Mouse (Mus musculus) megakaryocyte, embryonic 14.5 days (primary cell): ENCODE data around the gene Ear6. TPM values are rescaled to one million over a fixed set of nuclear protein-coding genes. Genes with fewer than 3 reads are reported as not detected.

ENCODE experiments used
- H3K27me3 ChIP-seq: replicated peaks from 2 replicates; pipeline ENCODE3; 2012; ENCODE audit warnings: inconsistent platforms
- H3K36me3 ChIP-seq: replicated peaks from 2 replicates; pipeline ENCODE3; 2012; ENCODE audit warnings: low read length, inconsistent platforms, mixed read lengths
- H3K4me1 ChIP-seq: 2 replicates; pipeline ENCODE4 v1.6.1; 2012; ENCODE audit warnings: inconsistent platforms
- H3K4me3 ChIP-seq: replicated peaks from 2 replicates; pipeline ENCODE3; 2012; ENCODE audit warnings: moderate library complexity, mild to moderate bottlenecking, inconsistent platforms
- H3K9me3 ChIP-seq: 2 replicates; pipeline ENCODE4 v1.6.1; 2012; ENCODE audit warnings: inconsistent platforms
- FLI1 ChIP-seq: IDR thresholded peaks from 2 replicates; pipeline ENCODE4 v1.6.1; 2012; ENCODE audit warnings: low read length, inconsistent platforms, mixed read lengths
- GATA1 ChIP-seq: IDR thresholded peaks from 3 replicates; pipeline ENCODE4 v1.6.1; 2012; ENCODE audit warnings: mixed read lengths, low read length, inconsistent platforms, borderline replicate concordance
- polyA plus RNA-seq: library from polyadenylated mRNA; stranded (reverse); fragments of >175 nt; gene quantifications from 2 replicates; pipeline ENCODE4 v1.2.3, GENCODE M21; 2012; ENCODE audit warnings: low replicate concordance; ENCODE audit not compliant: insufficient read depth

The Ear6 gene
- polyA plus RNA-seq, 1 experiment: not detected

- Histone ChIP-seq H3K36me3 (no peaks in the 10 kb centered on the region), H3K4me3 (no peak overlapping the region), H3K27me3 (peaks cover 17% of the 10 kb centered on the region), H3K4me1 (no peaks in the 10 kb centered on the region), H3K9me3 (no peaks in the 10 kb centered on the region)
- TF ChIP-seq FLI1 (no peak), GATA1 (no peak)
Measured at GRCm38 (mm10) chr14:51870756-51871155, 17.3 kb downstream of the Ear6 start.

- no peaks in the 10 kb centered on the region for H3K36me3 ChIP-seq
- H3K27me3 ChIP-seq: peaks cover 19% of the 10 kb centered on the region
- H3K4me3 ChIP-seq: no peak overlapping the region
- H3K4me1 ChIP-seq: no peaks in the 10 kb centered on the region
- TF ChIP-seq FLI1 (no peak), GATA1 (no peak)
- no peaks in the 10 kb centered on the region for H3K9me3 ChIP-seq
Measured at GRCm38 (mm10) chr14:51871741-51872140, 18.2 kb downstream of the Ear6 start.

GRCm38 (mm10) chr14:51877517-51877916 lies 24.0 kb downstream of the Ear6 start:
- no peak overlapping the region for H3K4me3 ChIP-seq
- H3K9me3 ChIP-seq: no peaks in the 10 kb centered on the region
- H3K36me3 ChIP-seq: no peaks in the 10 kb centered on the region
- TF ChIP-seq GATA1 (no peak), FLI1 (no peak)
- H3K27me3 ChIP-seq: peaks cover 13% of the 10 kb centered on the region
- no peaks in the 10 kb centered on the region for H3K4me1 ChIP-seq

- H3K4me3 ChIP-seq: peak overlapping the region; percentile 95
- no peak for TF ChIP-seq FLI1
- TF ChIP-seq GATA1: no peak
- peaks cover 9% of the 10 kb centered on the region for H3K4me1 ChIP-seq
- peaks cover 17% of the 10 kb centered on the region for H3K36me3 ChIP-seq
- peaks cover 2% of the 10 kb centered on the region for H3K27me3 ChIP-seq
- H3K9me3 ChIP-seq: no peaks in the 10 kb centered on the region
Measured at GRCm38 (mm10) chr14:51883527-51884030, 30.1 kb downstream of the Ear6 start.

- H3K9me3 ChIP-seq: no peaks in the 10 kb centered on the region
- H3K4me3 ChIP-seq: peak overlapping the region; percentile 95
- no peak for TF ChIP-seq GATA1
- no peak for TF ChIP-seq FLI1
- peaks cover 9% of the 10 kb centered on the region for H3K4me1 ChIP-seq
- H3K36me3 ChIP-seq: peaks cover 22% of the 10 kb centered on the region
- peaks cover 2% of the 10 kb centered on the region for H3K27me3 ChIP-seq
Measured at GRCm38 (mm10) chr14:51884031-51884544, 30.6 kb downstream of the Ear6 start.

GRCm38 (mm10) chr14:51884598-51885331 lies 31.3 kb downstream of the Ear6 start, which contains the start of gene Mettl17:
Mettl17 (plus strand) TSS chr14:51884842.
- TF ChIP-seq FLI1 (peak; percentile 41; the same call in 1 of the 2 replicates), GATA1 (no peak)
- Histone ChIP-seq H3K36me3 (peaks cover 29% of the 10 kb centered on the region), H3K4me3 (peak within 1 kb of the TSS; percentile 95), H3K27me3 (peaks cover 2% of the 10 kb centered on the region), H3K4me1 (peaks cover 9% of the 10 kb centered on the region), H3K9me3 (no peaks in the 10 kb centered on the region)

- H3K36me3 ChIP-seq: peaks cover 40% of the 10 kb centered on the region
- peaks cover 9% of the 10 kb centered on the region for H3K4me1 ChIP-seq
- no peak for TF ChIP-seq FLI1
- TF ChIP-seq GATA1: no peak
- H3K27me3 ChIP-seq: peaks cover 2% of the 10 kb centered on the region
- H3K4me3 ChIP-seq: no peak overlapping the region
- H3K9me3 ChIP-seq: no peaks in the 10 kb centered on the region
Measured at GRCm38 (mm10) chr14:51886051-51886450, 32.6 kb downstream of the Ear6 start.

- no peak overlapping the region for H3K4me3 ChIP-seq
- TF ChIP-seq FLI1: no peak
- TF ChIP-seq GATA1: no peak
- peaks cover 1% of the 10 kb centered on the region for H3K27me3 ChIP-seq
- H3K36me3 ChIP-seq: peaks cover 53% of the 10 kb centered on the region
- peaks cover 20% of the 10 kb centered on the region for H3K4me1 ChIP-seq
- no peaks in the 10 kb centered on the region for H3K9me3 ChIP-seq
Measured at GRCm38 (mm10) chr14:51889833-51890232, 36.3 kb downstream of the Ear6 start.

- TF ChIP-seq GATA1 (no peak), FLI1 (no peak)
- H3K27me3 ChIP-seq: no peaks in the 10 kb centered on the region
- peaks cover 18% of the 10 kb centered on the region for H3K4me1 ChIP-seq
- H3K4me3 ChIP-seq: no peak within 1 kb of the TSS
- peaks cover 45% of the 10 kb centered on the region for H3K36me3 ChIP-seq
- no peaks in the 10 kb centered on the region for H3K9me3 ChIP-seq
Measured at GRCm38 (mm10) chr14:51892191-51892939, 38.9 kb downstream of the Ear6 start, which contains the start of gene Slc39a2. Slc39a2 (plus strand) TSS chr14:51892889.
